Mouse (Mus musculus) CD4-positive, CD25-positive, alpha-beta regulatory T cell, adult 2 months (primary cell): ENCODE data around the gene Kat2a.

Experiments
- DNase-seq: peaks from one replicate; pipeline ENCODE4 v3.0.0-alpha.2; 2012; ENCODE audit warnings: low read depth, low spot score

The Kat2a gene

GRCm38 (mm10) chr11:100710977-100711376, 1.3 kb downstream of the Kat2a start:
- no peak for DNase-seq

- no peak for DNase-seq
Observed at GRCm38 (mm10) chr11:100710528-100710927, 1.7 kb downstream of the Kat2a start.

- no peak for DNase-seq
Observed at GRCm38 (mm10) chr11:100709201-100709810, 3.0 kb downstream of the Kat2a start.

- no peak for DNase-seq
Observed at GRCm38 (mm10) chr11:100705095-100705747, 7.0 kb downstream of the Kat2a start.

- peak; percentile 79 for DNase-seq
Observed at GRCm38 (mm10) chr11:100703851-100704531, 8.3 kb downstream of the Kat2a start, which contains the start of gene Dhx58. Dhx58 (minus strand) TSS chr11:100704271.

- DNase-seq: peak; percentile 47
Observed at GRCm38 (mm10) chr11:100703366-100703765, 8.9 kb downstream of the Kat2a start.

GRCm38 (mm10) chr11:100702906-100703305, 9.4 kb downstream of the Kat2a start:
- peak; percentile 35 for DNase-seq

GRCm38 (mm10) chr11:100702081-100702851, 10.0 kb downstream of the Kat2a start:
- peak; percentile 90 for DNase-seq

- DNase-seq: peak; percentile 43
Observed at GRCm38 (mm10) chr11:100701301-100701700, 11.0 kb downstream of the Kat2a start.

GRCm38 (mm10) chr11:100700710-100701109, 11.6 kb downstream of the Kat2a start:
- no peak for DNase-seq

GRCm38 (mm10) chr11:100697921-100698320, 14.3 kb downstream of the Kat2a start:
- no peak for DNase-seq

- DNase-seq: peak; percentile 81
Observed at GRCm38 (mm10) chr11:100694926-100695325, 17.3 kb downstream of the Kat2a start.

- DNase-seq: no peak
Observed at GRCm38 (mm10) chr11:100693154-100693553, 19.1 kb downstream of the Kat2a start.

GRCm38 (mm10) chr11:100692164-100692616, 20.1 kb downstream of the Kat2a start, which contains the start of gene Zfp385c:
Zfp385c (minus strand) TSS chr11:100692455.
- DNase-seq: peak; percentile 51

GRCm38 (mm10) chr11:100690389-100690788, 21.9 kb downstream of the Kat2a start:
- DNase-seq: no peak

- DNase-seq: no peak
Observed at GRCm38 (mm10) chr11:100688443-100688842, 23.8 kb downstream of the Kat2a start.

- no peak for DNase-seq
Observed at GRCm38 (mm10) chr11:100687265-100687664, 25.0 kb downstream of the Kat2a start.

- DNase-seq: no peak
Observed at GRCm38 (mm10) chr11:100685371-100685770, 26.9 kb downstream of the Kat2a start.

GRCm38 (mm10) chr11:100684084-100684483, 28.2 kb downstream of the Kat2a start:
- no peak for DNase-seq

GRCm38 (mm10) chr11:100682526-100682925, 29.7 kb downstream of the Kat2a start:
- no peak for DNase-seq

- DNase-seq: no peak
Observed at GRCm38 (mm10) chr11:100681826-100682225, 30.4 kb downstream of the Kat2a start.

- DNase-seq: no peak
Observed at GRCm38 (mm10) chr11:100677810-100678209, 34.5 kb downstream of the Kat2a start.
